21 mouse cellular contexts compared by ENCODE assay signal in genomic region chr1:90981346-90981745, GRCm38 (mm10). TPM values are rescaled to one million over a fixed set of nuclear protein-coding genes. Genes with fewer than 3 reads are reported as not detected.
DNase-seq lines count a peak whose midpoint lies in the region; TF ChIP-seq lines count a peak whose summit lies in the region.
"Had no signal": no experiment of that assay in that cellular context is flagged by ENCODE, and none has a peak within 500 bp of the region (broad histone marks: within the 10 kb centered on the region; RNA-seq: fewer than 3 reads in every experiment).

No protein-coding gene starts in this region.

- no peak overlapping the region for H3K4me3 ChIP-seq in layer of hippocampus, adult 2 months
- H3K4me3 ChIP-seq: erythroblast, embryonic 14.5 days; hindbrain, embryonic 13.5 days; intestine, embryonic 15.5 days; limb, embryonic 10.5 days; liver, embryonic 13.5 days; midbrain, embryonic 12.5 days had no signal

- TF ChIP-seq CTCF in layer of hippocampus, adult 2 months (conservative IDR thresholded peaks at IDR 0.05), result no peak

- peak overlapping the region; percentile 58; the same call in 1 of the 2 replicates for H3K27ac ChIP-seq in layer of hippocampus, adult 2 months
- H3K27ac ChIP-seq: hindbrain, embryonic 13.5 days; kidney, postnatal 0 days; limb, embryonic 10.5 days; liver, embryonic 13.5 days; midbrain, embryonic 12.5 days had no signal

- peak; percentile 90 for DNase-seq in heart, adult 11 months
- no peak for DNase-seq in heart, adult 9 months (ENCODE audit: low spot score in 2 of 2)
- peak in 1 of 2 experiments; percentile 5 for DNase-seq in layer of hippocampus, adult 2 months (ENCODE audit: low spot score in 2 of 2)
- DNase-seq in layer of hippocampus, adult 18-20 months (ENCODE audit: low spot score in 2 of 2), result no peak
- peak; percentile 71 for DNase-seq in 3T3-L1 (ENCODE audit: low read depth, low spot score)
- peak; percentile 47 for DNase-seq in brain, adult 2 months (ENCODE audit: low read depth, low spot score)
- no peak for DNase-seq in cerebellum, adult 9-10 months
- DNase-seq: adrenal gland, postnatal 25 days; embryo, embryonic 11 days; liver, embryonic 13.5 days; lung, postnatal 36 days; spleen, adult 18-20 months had no signal

RNA-seq across cellular contexts. Expression of gene Rab17, which starts 11.9 kb away (rescaled TPM):
- not detected for total RNA-seq in layer of hippocampus, adult 2 months (2021)
- not detected for total RNA-seq in layer of hippocampus, adult 18-20 months (2021)
- total RNA-seq: adrenal gland, postnatal 25 days; layer of hippocampus, postnatal 25 days; MEL had no signal

RNA-seq across cellular contexts. Expression of gene Lrrfip1, which starts 17.2 kb away (rescaled TPM):
- 10 to 100 TPM; 77.6 to 82.3 TPM for total RNA-seq in layer of hippocampus, adult 2 months (2021)
- 10 to 100 TPM; 68.3 to 69.9 TPM for total RNA-seq in layer of hippocampus, adult 18-20 months (2021)

RNA-seq across cellular contexts. Expression of gene Prlh, which starts 28.4 kb away (rescaled TPM):
- total RNA-seq in layer of hippocampus, adult 2 months (2021), result not detected
- total RNA-seq in layer of hippocampus, adult 18-20 months (2021), result not detected
- total RNA-seq: adrenal gland, postnatal 25 days; granulocyte monocyte progenitor cell, adult 5-6 weeks; layer of hippocampus, postnatal 25 days; MEL had no signal

Comparison
In these comparisons a context has a peak if more than half of its experiments do, and no peak if none do; other contexts are left out.
1. DNase-seq: peak in heart, adult 11 months (single experiment), 3T3-L1 (single experiment) and brain, adult 2 months (single experiment); none in heart, adult 9 months (0 of 2), layer of hippocampus, adult 18-20 months (0 of 2) and cerebellum, adult 9-10 months (single experiment).